Mouse (Mus musculus) hindbrain, embryonic 14.5 days (tissue): ENCODE measurements at regions not wholly inside any gene's neighbourhood (a gene's known extent, or its start where the extent isn't known, plus 50 kb on each side); places are given as distances from the start of the nearest gene placed in this dataset.

Source experiments
- ATAC-seq: fragments of 200-750 bp; cut with Nextera tagmentation; 2 replicates; pipeline ENCODE4 v1.8.0; 2017; ENCODE audit warnings: moderate number of reproducible peaks, mild to moderate bottlenecking, moderate TSS enrichment, moderate library complexity; ENCODE audit not compliant: low FRiP score
- DNase-seq: peaks from one replicate; pipeline ENCODE4 v3.0.0-alpha.2; 2015; ENCODE audit warnings: low spot score
- H3K27ac ChIP-seq: fragments of 300-500 bp; sonication (generic); 2 replicates; pipeline ENCODE4 v1.5.1; 2014; ENCODE audit warnings: mild to moderate bottlenecking, moderate library complexity
- H3K27me3 ChIP-seq: fragments of 300-500 bp; sonication (generic); 2 replicates; pipeline ENCODE4 v1.6.1; 2014; ENCODE audit warnings: mild to moderate bottlenecking, low read length, mixed read lengths; ENCODE audit not compliant: control insufficient read depth, insufficient read depth
- H3K36me3 ChIP-seq: fragments of 300-500 bp; sonication (generic); replicated peaks from 2 replicates; pipeline ENCODE4 v1.6.1; 2014; ENCODE audit not compliant: control insufficient read depth, insufficient read depth
- H3K4me1 ChIP-seq: fragments of 300-500 bp; sonication (generic); replicated peaks from 2 replicates; pipeline ENCODE4 v1.6.1; 2014; ENCODE audit warnings: antibody characterized with exemption, low read length, mixed read lengths; ENCODE audit not compliant: control insufficient read depth, insufficient read depth
- H3K4me2 ChIP-seq: fragments of 300-500 bp; sonication (generic); replicated peaks from 2 replicates; pipeline ENCODE4 v1.6.1; 2014; ENCODE audit warnings: mild to moderate bottlenecking, moderate library complexity
- H3K4me3 ChIP-seq: fragments of 300-500 bp; sonication (generic); replicated peaks from 2 replicates; pipeline ENCODE4 v1.5.1; 2014; ENCODE audit warnings: mild to moderate bottlenecking, low read length
- H3K9ac ChIP-seq: fragments of 300-500 bp; sonication (generic); 2 replicates; pipeline ENCODE4 v1.6.1; 2014
- H3K9me3 ChIP-seq: fragments of 300-500 bp; sonication (generic); 2 replicates; pipeline ENCODE4 v1.6.1; 2016; ENCODE audit warnings: low read length; ENCODE audit not compliant: control insufficient read depth
- WGBS: fragments of 180-500 bp; shearing (Covaris S2); extraction: QIAGEN DNeasy Blood & Tissue Kit; methylation state at CpG from one replicate; pipeline ENCODE4 v1.1.7; 2014; 5-methylcytosine and 5-hydroxymethylcytosine counted together

DNA sequence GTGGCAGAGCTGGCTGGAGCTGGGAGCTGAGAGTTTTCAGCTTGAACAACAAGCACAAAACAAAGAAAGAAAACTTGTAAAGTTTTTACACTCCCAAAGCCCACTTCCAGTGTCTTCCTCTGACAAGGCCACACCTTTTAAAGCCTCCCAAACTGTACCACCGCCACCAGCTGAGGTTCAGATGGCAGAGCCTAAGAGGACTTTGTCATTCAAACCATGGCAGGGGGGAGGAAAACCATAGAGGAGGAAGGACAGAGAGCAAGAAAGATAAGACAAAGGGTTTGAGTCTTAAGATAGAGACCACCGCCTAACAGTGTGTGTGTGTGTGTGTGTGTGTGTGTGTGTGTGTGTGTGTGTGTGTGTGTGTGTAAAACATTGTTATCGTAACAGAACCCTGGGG is 228.1 kb upstream of the Npvf start:
- ATAC-seq (no peak), DNase-seq (no peak)
- Histone ChIP-seq H3K27me3 (no peaks in the 10 kb centered on the region), H3K36me3 (no peaks in the 10 kb centered on the region), H3K9ac (no peak overlapping the region), H3K9me3 (no peaks in the 10 kb centered on the region), H3K4me1 (no peaks in the 10 kb centered on the region), H3K27ac (no peak overlapping the region), H3K4me2 (no peak overlapping the region), H3K4me3 (no peak overlapping the region)
- WGBS, result 65% methylated on average over 3 of the region's 3 CpGs

DNA sequence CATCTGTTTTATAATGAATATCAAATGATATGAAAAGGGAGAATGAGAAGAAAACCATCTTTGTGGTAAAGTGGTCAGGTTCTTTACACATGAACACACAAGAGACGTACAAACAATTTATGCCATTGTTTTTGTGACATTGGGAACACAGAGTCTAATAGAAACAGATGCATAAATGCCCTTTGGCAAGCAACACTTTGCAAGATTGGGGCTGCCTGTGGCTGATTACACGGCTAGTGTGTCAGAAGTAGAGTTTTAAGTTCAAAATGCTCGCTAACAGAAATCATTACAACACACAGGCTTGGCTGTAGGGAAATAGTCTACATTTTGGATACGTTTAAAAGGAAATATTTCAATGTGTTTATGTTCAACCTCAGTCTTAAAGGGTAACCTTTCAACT is 228.5 kb upstream of the Npvf start:
- ATAC-seq (no peak), DNase-seq (no peak)
- Histone ChIP-seq H3K4me2 (no peak overlapping the region), H3K4me3 (no peak overlapping the region), H3K9me3 (no peaks in the 10 kb centered on the region), H3K27me3 (no peaks in the 10 kb centered on the region), H3K27ac (no peak overlapping the region), H3K9ac (no peak overlapping the region), H3K36me3 (no peaks in the 10 kb centered on the region), H3K4me1 (no peaks in the 10 kb centered on the region)
- WGBS, result 70% methylated on average over 4 of the region's 4 CpGs

GRCm38 (mm10) chr6:50885031-50885430 is 230.8 kb upstream of the Npvf start:
- no peaks in the 10 kb centered on the region for H3K9me3 ChIP-seq
- peaks cover 6% of the 10 kb centered on the region; the same call in 1 of the 2 replicates for H3K4me1 ChIP-seq
- no peak overlapping the region for H3K27ac ChIP-seq
- 84% methylated on average over 4 of the region's 4 CpGs for WGBS
- DNase-seq (no peak), ATAC-seq (no peak)
- no peak overlapping the region for H3K4me3 ChIP-seq
- no peak overlapping the region for H3K4me2 ChIP-seq
- H3K36me3 ChIP-seq, result no peaks in the 10 kb centered on the region
- H3K9ac ChIP-seq, result no peak overlapping the region
- H3K27me3 ChIP-seq, result no peaks in the 10 kb centered on the region

- Histone ChIP-seq H3K4me2 (no peak overlapping the region), H3K27ac (no peak overlapping the region), H3K9ac (no peak overlapping the region), H3K27me3 (no peaks in the 10 kb centered on the region), H3K9me3 (no peaks in the 10 kb centered on the region), H3K36me3 (no peaks in the 10 kb centered on the region), H3K4me1 (peaks cover 13% of the 10 kb centered on the region; the same call in 1 of the 2 replicates), H3K4me3 (no peak overlapping the region)
- WGBS, result 86% methylated on average over 8 of the region's 8 CpGs
- DNase-seq, result no peak
- no peak for ATAC-seq
Measured at GRCm38 (mm10) chr6:50885771-50886360, 231.6 kb upstream of the Npvf start.

- H3K27me3 ChIP-seq, result no peaks in the 10 kb centered on the region
- H3K36me3 ChIP-seq, result no peaks in the 10 kb centered on the region
- 5% methylated on average over 25 of the region's 25 CpGs for WGBS
- peaks cover 34% of the 10 kb centered on the region; the same call in 1 of the 2 replicates for H3K4me1 ChIP-seq
- peak overlapping the region; percentile 16 for H3K9ac ChIP-seq
- peak; percentile 76 for DNase-seq
- no peak overlapping the region for H3K4me3 ChIP-seq
- H3K9me3 ChIP-seq, result no peaks in the 10 kb centered on the region
- H3K27ac ChIP-seq, result peak overlapping the region; percentile 86
- peak; percentile 87 for ATAC-seq
- peak overlapping the region; percentile 32 for H3K4me2 ChIP-seq
Measured at GRCm38 (mm10) chr6:50890370-50891204, 236.3 kb upstream of the Npvf start.

DNA sequence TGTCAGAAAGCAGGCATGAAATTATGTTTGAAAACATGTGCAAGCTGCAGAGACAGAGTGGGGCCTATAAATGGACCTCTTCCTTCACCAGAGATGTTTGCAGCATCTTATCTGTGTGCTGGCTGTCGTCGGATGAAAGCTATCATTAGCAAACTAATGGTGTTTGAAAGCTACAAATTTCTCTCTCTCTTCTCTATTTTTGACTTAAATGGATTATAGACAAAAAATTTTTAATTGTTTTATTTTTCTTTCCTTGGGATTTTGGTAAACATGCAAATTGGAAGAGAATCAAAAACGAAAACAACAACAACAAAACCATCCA is 236.9 kb upstream of the Npvf start:
- Histone ChIP-seq H3K9me3 (no peaks in the 10 kb centered on the region), H3K27ac (peak overlapping the region; percentile 86), H3K9ac (peak overlapping the region; percentile 16; the same call in 1 of the 2 replicates), H3K4me3 (no peak overlapping the region), H3K4me2 (peak overlapping the region; percentile 32), H3K4me1 (peaks cover 34% of the 10 kb centered on the region; the same call in 1 of the 2 replicates), H3K36me3 (no peaks in the 10 kb centered on the region), H3K27me3 (no peaks in the 10 kb centered on the region)
- DNase-seq (no peak), ATAC-seq (no peak)
- 30% methylated on average over 3 of the region's 3 CpGs for WGBS

DNA sequence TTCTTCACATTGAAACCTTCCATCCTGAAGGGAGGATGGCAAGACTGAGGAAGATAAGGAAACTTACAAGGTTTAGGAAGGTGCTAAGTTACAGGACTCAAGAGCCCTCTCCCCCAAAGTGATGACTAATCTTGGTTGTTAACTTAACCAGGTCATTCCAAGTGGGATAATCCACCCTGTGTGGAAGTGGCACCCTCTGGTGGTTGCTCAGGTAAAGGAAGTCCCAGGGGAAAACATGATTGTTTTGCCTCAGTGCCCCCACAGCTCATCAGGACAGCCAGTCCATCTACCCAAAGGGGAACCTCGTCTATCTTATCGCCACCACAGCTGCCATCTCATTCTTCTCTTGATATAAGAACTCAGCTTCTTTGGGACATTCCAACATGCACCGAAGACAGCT is 244.6 kb upstream of the Npvf start:
- Histone ChIP-seq H3K9me3 (0 out of 2 replicates have a peak, but pooled peaks cover 4% of the 10 kb centered on the region), H3K9ac (no peak overlapping the region), H3K36me3 (no peaks in the 10 kb centered on the region), H3K27me3 (no peaks in the 10 kb centered on the region), H3K4me3 (no peak overlapping the region), H3K27ac (no peak overlapping the region), H3K4me1 (no peaks in the 10 kb centered on the region), H3K4me2 (no peak overlapping the region)
- DNase-seq (no peak), ATAC-seq (no peak)
- 97% methylated on average over 3 of the region's 3 CpGs for WGBS

DNA sequence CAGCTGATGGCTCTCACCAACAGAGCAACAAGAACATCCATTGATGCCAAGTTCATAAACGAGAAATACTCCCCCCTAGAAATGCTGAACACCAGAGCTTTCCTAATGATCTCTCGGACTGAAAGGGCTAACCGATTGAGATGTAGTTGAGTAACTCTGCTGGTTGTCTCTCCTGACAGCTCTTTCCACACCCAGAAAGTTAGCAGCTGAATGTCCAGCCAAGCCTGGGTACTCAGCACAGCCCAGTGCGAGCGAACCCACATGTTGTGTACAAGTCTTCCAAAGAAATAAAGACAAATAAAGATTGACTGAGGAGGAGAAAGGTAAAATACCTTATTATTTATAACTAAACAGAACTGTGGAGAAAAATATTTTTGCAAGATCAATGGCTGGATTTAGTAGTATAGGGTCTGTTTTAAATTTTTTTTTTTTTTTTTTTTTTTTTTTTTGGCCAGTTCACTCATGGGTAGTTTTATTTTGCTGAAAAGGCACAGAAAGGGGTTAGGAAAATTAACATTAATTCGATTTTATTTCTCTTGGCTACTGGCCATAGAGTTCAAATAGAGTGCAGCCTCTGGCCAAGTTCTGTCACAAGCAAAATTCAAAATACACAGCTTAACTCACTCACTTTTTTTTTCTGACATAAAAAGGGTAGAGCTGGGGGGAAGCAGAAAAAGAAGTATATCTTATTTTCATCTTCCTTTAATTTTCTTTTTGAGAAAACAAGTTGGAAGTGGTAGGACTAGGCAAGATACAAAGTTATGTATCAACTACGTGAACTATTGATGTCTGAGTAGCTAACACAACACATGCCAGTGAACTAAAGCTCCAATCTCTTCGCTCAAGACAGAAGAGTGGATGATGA is 261.2 kb upstream of the Npvf start:
- no peaks in the 10 kb centered on the region for H3K9me3 ChIP-seq
- no peak overlapping the region for H3K4me2 ChIP-seq
- H3K4me3 ChIP-seq, result no peak overlapping the region
- H3K36me3 ChIP-seq, result no peaks in the 10 kb centered on the region
- DNase-seq (no peak), ATAC-seq (no peak)
- WGBS, result 82% methylated on average over 8 of the region's 8 CpGs
- H3K9ac ChIP-seq, result no peak overlapping the region
- H3K27ac ChIP-seq, result no peak overlapping the region
- no peaks in the 10 kb centered on the region for H3K27me3 ChIP-seq
- no peaks in the 10 kb centered on the region for H3K4me1 ChIP-seq

GRCm38 (mm10) chr6:50918248-50918647 is 264.0 kb upstream of the Npvf start:
- no peak overlapping the region for H3K27ac ChIP-seq
- ATAC-seq, result no peak
- no peak overlapping the region for H3K4me3 ChIP-seq
- no peaks in the 10 kb centered on the region for H3K4me1 ChIP-seq
- no peaks in the 10 kb centered on the region for H3K27me3 ChIP-seq
- 76% methylated on average over 3 of the region's 3 CpGs for WGBS
- H3K9ac ChIP-seq, result no peak overlapping the region
- H3K36me3 ChIP-seq, result no peaks in the 10 kb centered on the region
- no peak for DNase-seq
- H3K9me3 ChIP-seq, result no peaks in the 10 kb centered on the region
- H3K4me2 ChIP-seq, result no peak overlapping the region
